Mouse (Mus musculus): ENCODE measurements around the gene Tmtc4.

- no peak for TF ChIP-seq CTCF (IDR thresholded peaks at IDR 0.05; ENCODE audit: control insufficient read depth, insufficient read depth, insufficient read length)
- no peak for TF ChIP-seq USF1 (IDR thresholded peaks at IDR 0.05; ENCODE audit: low read depth)
- no peak for TF ChIP-seq MYOG (IDR thresholded peaks at IDR 0.05; ENCODE audit: control insufficient read depth, extremely low read depth, insufficient read length)
- TF ChIP-seq MAX (IDR thresholded peaks at IDR 0.05) = no peak
Measured at GRCm38 (mm10) chr14:122901177-122901576, 82.7 kb downstream of the Tmtc4 start.

Data from C2C12 (cell line).